Mouse (Mus musculus): Measurements from ENCODE around the gene Kpna6.

Gene Kpna6

GRCm38 (mm10) chr4:129648656-129649055 is 23.9 kb downstream of the Kpna6 start:
- DNase-seq (ENCODE audit: low read depth, low spot score) = no peak

GRCm38 (mm10) chr4:129645204-129645603 is 27.4 kb downstream of the Kpna6 start:
- no peak for DNase-seq (ENCODE audit: low read depth, low spot score)

- no peak for DNase-seq (ENCODE audit: low read depth, low spot score)
Measured at GRCm38 (mm10) chr4:129641756-129642155, 30.8 kb downstream of the Kpna6 start.

GRCm38 (mm10) chr4:129640638-129641467 is 31.7 kb downstream of the Kpna6 start, which contains the start of gene Txlna:
TSS of gene Txlna (minus strand) at chr4:129641065.
- peak; percentile 94 for DNase-seq (ENCODE audit: low read depth, low spot score)

GRCm38 (mm10) chr4:129640101-129640637 is 32.4 kb downstream of the Kpna6 start:
- DNase-seq (ENCODE audit: low read depth, low spot score) = peak; percentile 28

- DNase-seq (ENCODE audit: low read depth, low spot score) = no peak
Measured at GRCm38 (mm10) chr4:129639221-129639620, 33.3 kb downstream of the Kpna6 start.

GRCm38 (mm10) chr4:129633852-129634251 is 38.7 kb downstream of the Kpna6 start:
- no peak for DNase-seq (ENCODE audit: low read depth, low spot score)

- DNase-seq (ENCODE audit: low read depth, low spot score) = no peak
Measured at GRCm38 (mm10) chr4:129631867-129632266, 40.7 kb downstream of the Kpna6 start.

GRCm38 (mm10) chr4:129630944-129631343 is 41.6 kb downstream of the Kpna6 start:
- no peak for DNase-seq (ENCODE audit: low read depth, low spot score)

GRCm38 (mm10) chr4:129626035-129626434 is 46.5 kb downstream of the Kpna6 start:
- DNase-seq (ENCODE audit: low read depth, low spot score) = no peak

- no peak for DNase-seq (ENCODE audit: low read depth, low spot score)
Measured at GRCm38 (mm10) chr4:129625496-129625895, 47.1 kb downstream of the Kpna6 start.

- DNase-seq (ENCODE audit: low read depth, low spot score) = peak; percentile 79
Measured at GRCm38 (mm10) chr4:129625029-129625370, 47.6 kb downstream of the Kpna6 start.

- DNase-seq (ENCODE audit: low read depth, low spot score) = peak; percentile 95
Measured at GRCm38 (mm10) chr4:129624281-129625028, 48.1 kb downstream of the Kpna6 start.

- no peak for DNase-seq (ENCODE audit: low read depth, low spot score)
Measured at GRCm38 (mm10) chr4:129623681-129624091, 48.9 kb downstream of the Kpna6 start, which contains the start of gene Ccdc28b. TSS of gene Ccdc28b (minus strand) at chr4:129623947.

GRCm38 (mm10) chr4:129622803-129623535 is 49.6 kb downstream of the Kpna6 start:
- no peak for DNase-seq (ENCODE audit: low read depth, low spot score)

GRCm38 (mm10) chr4:129622120-129622802 is 50.3 kb downstream of the Kpna6 start:
- no peak for DNase-seq (ENCODE audit: low read depth, low spot score)

GRCm38 (mm10) chr4:129621283-129621841 is 51.2 kb downstream of the Kpna6 start:
- peak; percentile 44 for DNase-seq (ENCODE audit: low read depth, low spot score)

- no peak for DNase-seq (ENCODE audit: low read depth, low spot score)
Measured at GRCm38 (mm10) chr4:129620419-129621282, 51.9 kb downstream of the Kpna6 start.

GRCm38 (mm10) chr4:129618786-129619691 is 53.5 kb downstream of the Kpna6 start, which contains the start of gene Iqcc:
TSS of gene Iqcc (minus strand) at chr4:129619099.
- DNase-seq (ENCODE audit: low read depth, low spot score) = peak; percentile 98

Data from CD4-positive, CD25-positive, alpha-beta regulatory T cell, adult 2 months (primary cell).